ENCODE assay signal across 8 mouse cellular contexts in the genomic region with DNA sequence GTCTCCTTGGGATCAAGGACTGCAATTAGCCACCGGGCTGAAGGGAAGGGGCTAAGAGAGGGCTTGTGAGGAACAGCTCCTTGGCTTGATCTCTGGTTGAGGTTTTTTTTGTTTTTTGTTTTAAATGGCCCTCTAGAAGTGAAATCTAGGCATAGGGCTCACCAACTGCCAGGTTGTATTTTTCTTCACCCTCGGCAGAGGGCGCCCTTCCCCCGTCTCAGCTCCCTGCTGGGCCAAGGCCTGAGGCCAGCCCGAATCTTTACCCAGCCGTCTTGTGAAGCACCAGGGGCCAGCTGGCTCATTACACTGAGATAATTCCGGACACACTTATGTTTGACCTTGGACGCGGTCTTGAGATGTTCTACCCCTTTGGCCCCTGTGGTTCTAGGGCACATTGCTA. TPM values are rescaled to one million over a fixed set of nuclear protein-coding genes. Genes with fewer than 3 reads are reported as not detected.
DNase-seq lines count a peak whose midpoint lies in the region; ATAC-seq and TF ChIP-seq lines count a peak whose summit lies in the region.

No protein-coding gene starts in this region.

- 0 out of 2 replicates have a peak overlapping the region, but pooled peaks have one; percentile 77 for H3K27ac ChIP-seq in forebrain, embryonic 15.5 days (replicated peaks)
- H3K27ac ChIP-seq in lung, embryonic 16.5 days (ENCODE audit: low read length): peak overlapping the region; percentile 97

- H3K4me1 ChIP-seq in G1E (ENCODE audit: insufficient read depth, low read depth, low read length): peaks cover 14% of the 10 kb centered on the region
- H3K4me1 ChIP-seq in forebrain, embryonic 15.5 days: peaks cover 18% of the 10 kb centered on the region
- H3K4me1 ChIP-seq in lung, embryonic 16.5 days (replicated peaks; ENCODE audit: control insufficient read depth, insufficient read depth, low read length): peaks cover 27% of the 10 kb centered on the region

- no peak overlapping the region for H3K9ac ChIP-seq in forebrain, embryonic 15.5 days (replicated peaks)
- peak overlapping the region; percentile 57 for H3K9ac ChIP-seq in lung, embryonic 16.5 days (ENCODE audit: low read length)

- peak overlapping the region; percentile 38; the same call in 1 of the 2 replicates for H3K4me2 ChIP-seq in forebrain, embryonic 15.5 days (replicated peaks)
- H3K4me2 ChIP-seq in lung, embryonic 16.5 days (ENCODE audit: low read depth, low read length): peak overlapping the region; percentile 54

- DNase-seq in G1E (ENCODE audit: low spot score): peak; percentile 72
- DNase-seq in c-Kit-positive CD71-positive TER-119-positive erythroid progenitor cells, embryonic 14.5 days (ENCODE audit: low spot score): peak; percentile 52
- DNase-seq in heart, postnatal 36 days: peak; percentile 86 to 89
- peak; percentile 31 to 63 for DNase-seq in layer of hippocampus, adult 18-20 months (ENCODE audit: low spot score in 2 of 2)
- DNase-seq in ovary, adult 18-20 months (ENCODE audit: low spot score): peak; percentile 80
- peak; percentile 30 to 76 for DNase-seq in thymus, postnatal 10 days (ENCODE audit: low spot score in 2 of 2)

- H3K4me3 ChIP-seq in G1E (ENCODE audit: low read depth, low read length): no peak overlapping the region
- no peak overlapping the region for H3K4me3 ChIP-seq in forebrain, embryonic 15.5 days
- peak overlapping the region; percentile 23 for H3K4me3 ChIP-seq in lung, embryonic 16.5 days (ENCODE audit: low read length)

- TF ChIP-seq CTCF in G1E (IDR thresholded peaks at IDR 0.05; ENCODE audit: low read depth, low read length): peak; percentile 47

- no peaks in the 10 kb centered on the region for H3K9me3 ChIP-seq in G1E (replicated peaks)
- H3K9me3 ChIP-seq in forebrain, embryonic 15.5 days: no peaks in the 10 kb centered on the region
- no peaks in the 10 kb centered on the region for H3K9me3 ChIP-seq in lung, embryonic 16.5 days (ENCODE audit: control insufficient read depth, low read length)

- peak; percentile 59 for ATAC-seq in G1E (ENCODE audit: extremely low read depth, insufficient number of reproducible peaks, low FRiP score, poor library complexity, severe bottlenecking)
- ATAC-seq in forebrain, embryonic 15.5 days (replicated peaks): peak; percentile 20
- ATAC-seq in lung, embryonic 16.5 days (ENCODE audit: low read depth): peak; percentile 42

- WGBS in forebrain, embryonic 15.5 days: 11% methylated on average over 9 of the region's 9 CpGs
- WGBS in lung, embryonic 16.5 days: 2% methylated on average over 9 of the region's 9 CpGs

- peaks cover 44% of the 10 kb centered on the region for H3K27me3 ChIP-seq in G1E (ENCODE audit: insufficient read depth, low read length)
- no peaks in the 10 kb centered on the region for H3K27me3 ChIP-seq in forebrain, embryonic 15.5 days
- no peaks in the 10 kb centered on the region for H3K27me3 ChIP-seq in lung, embryonic 16.5 days (ENCODE audit: control insufficient read depth, insufficient read depth, low read depth, low read length)

- intact Hi-C loops in heart, postnatal 36 days (cut with DNase I): loop anchor here (1.0 to 10.0 kb wide), 5 partner anchors 97 to 903 kb away; no protein-coding TSS in a partner anchor

- no peaks in the 10 kb centered on the region for H3K36me3 ChIP-seq in G1E (replicated peaks)
- H3K36me3 ChIP-seq in forebrain, embryonic 15.5 days: no peaks in the 10 kb centered on the region
- no peaks in the 10 kb centered on the region for H3K36me3 ChIP-seq in lung, embryonic 16.5 days (ENCODE audit: control insufficient read depth, insufficient read depth, low read length)

RNA-seq across cellular contexts. Expression of gene Plxnc1, which starts 47.5 kb away (rescaled TPM):
- total RNA-seq in G1E (2014; fragmentation: Nextera tagmentation) (131 and 132 TPM in 2 replicates), G1E (2017) (121 and 163 TPM in 2 replicates)
- polyA plus RNA-seq in G1E (2012): 23.0 and 25.9 TPM in 2 replicates
- polyA plus RNA-seq in forebrain, embryonic 15.5 days (2015; fragmentation: Nextera tagmentation; extraction: Ambion mirVana): 11.2 and 11.9 TPM in 2 replicates
- 1 to 10 TPM; 2.0 to 3.0 TPM for total RNA-seq in heart, postnatal 36 days (2021)
- 10 to 100 TPM; 34.8 to 38.2 TPM for total RNA-seq in layer of hippocampus, adult 18-20 months (2021)
- polyA plus RNA-seq in lung, embryonic 16.5 days (2015; fragmentation: Nextera tagmentation; extraction: Ambion mirVana): 5.8 and 6.3 TPM in 2 replicates

Comparison
In these comparisons a context has a peak if more than half of its experiments do, and no peak if none do; other contexts are left out.
1. RNA of gene Plxnc1, which starts 47.5 kb away (total RNA-seq): 121 to 163 TPM in G1E and 34.8 to 38.2 TPM in layer of hippocampus, adult 18-20 months; 2.0 to 3.0 TPM in heart, postnatal 36 days; every median in the first group is over 4 times any median in the second.
2. Peak in every context shown above with its lines, with median percentiles within 50 percentile points of each other: ATAC-seq and DNase-seq.